Mouse (Mus musculus) lung, postnatal 0 days (tissue): ENCODE measurements around the gene Pigr.

Experiments
- CTCF ChIP-seq: IDR thresholded peaks from 2 replicates; pipeline ENCODE4 v1.5.1; 2016; ENCODE audit warnings: antibody characterized with exemption, mild to moderate bottlenecking
- EP300 ChIP-seq: IDR thresholded peaks from 2 replicates; pipeline ENCODE4 v1.6.1; 2016; ENCODE audit warnings: antibody characterized with exemption, mild to moderate bottlenecking, control low read depth

DNA sequence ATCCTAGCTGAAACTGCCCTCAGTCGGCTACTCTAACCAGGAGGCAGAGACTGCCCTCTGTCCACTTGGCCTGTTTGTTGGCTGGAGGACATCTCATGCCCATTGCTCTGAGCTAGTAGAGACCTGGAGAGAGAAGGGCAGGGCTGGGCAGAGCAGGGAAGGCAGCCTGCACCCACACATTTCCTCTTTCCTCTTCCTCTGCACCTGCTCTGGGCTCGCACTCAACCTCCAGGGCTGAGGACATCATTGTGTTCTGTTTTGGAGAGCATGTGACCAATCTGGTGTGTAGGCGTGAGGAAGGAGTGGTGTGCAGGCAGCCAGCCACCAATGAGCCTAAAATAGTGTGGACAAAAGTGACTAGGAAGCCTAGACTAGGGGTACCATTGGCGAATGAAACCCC, 37.8 kb downstream of the Pigr start:
- TF ChIP-seq CTCF (no peak), EP300 (no peak)
